Mouse (Mus musculus) kidney, postnatal 0 days (tissue): ENCODE measurements around the gene Gm973. TPM values are rescaled to one million over a fixed set of nuclear protein-coding genes. Genes with fewer than 3 reads are reported as not detected.

Experiments used
- ATAC-seq: fragments of 200-750 bp; cut with Nextera tagmentation; replicated peaks from 2 replicates; pipeline ENCODE4 v1.8.0; 2017; ENCODE audit warnings: low read depth, moderate number of reproducible peaks, moderate TSS enrichment, moderate library complexity; ENCODE audit not compliant: low FRiP score
- DNase-seq: peaks from one replicate; pipeline ENCODE4 v3.0.0-alpha.2; 2016; ENCODE audit warnings: low spot score
- H3K27ac ChIP-seq: fragments of 300-500 bp; sonication (generic); 2 replicates; pipeline ENCODE4 v1.5.1; 2014; ENCODE audit warnings: mild to moderate bottlenecking
- H3K27me3 ChIP-seq: fragments of 300-500 bp; sonication (generic); 2 replicates; pipeline ENCODE4 v1.6.1; 2014; ENCODE audit warnings: low read length, mixed read lengths; ENCODE audit not compliant: insufficient read depth
- H3K36me3 ChIP-seq: fragments of 300-500 bp; sonication (generic); 2 replicates; pipeline ENCODE4 v1.6.1; 2014; ENCODE audit warnings: low read length, mixed read lengths; ENCODE audit not compliant: insufficient read depth
- H3K4me1 ChIP-seq: fragments of 300-500 bp; sonication (generic); replicated peaks from 2 replicates; pipeline ENCODE4 v1.6.1; 2014; ENCODE audit warnings: antibody characterized with exemption, low read length, mixed read lengths; ENCODE audit not compliant: insufficient read depth
- H3K4me2 ChIP-seq: fragments of 300-500 bp; sonication (generic); 2 replicates; pipeline ENCODE4 v1.6.1; 2014; ENCODE audit warnings: mild to moderate bottlenecking, low read length, moderate library complexity, mixed read lengths
- H3K4me3 ChIP-seq: fragments of 300-500 bp; sonication (generic); replicated peaks from 2 replicates; pipeline ENCODE4 v1.5.1; 2014; ENCODE audit warnings: low read depth, low read length
- H3K9ac ChIP-seq: fragments of 300-500 bp; sonication (generic); 2 replicates; pipeline ENCODE4 v1.6.1; 2014; ENCODE audit warnings: low read depth, low read length
- H3K9me3 ChIP-seq: fragments of 300-500 bp; sonication (generic); replicated peaks from 2 replicates; pipeline ENCODE4 v1.6.1; 2016; ENCODE audit warnings: low read length, inconsistent platforms, mixed read lengths
- CTCF ChIP-seq: IDR thresholded peaks from 2 replicates; pipeline ENCODE4 v1.5.1; 2016; ENCODE audit warnings: antibody characterized with exemption, low read depth, mild to moderate bottlenecking, moderate library complexity
- WGBS: fragments of 180-500 bp; shearing (Covaris S2); extraction: QIAGEN DNeasy Blood & Tissue Kit; methylation state at CpG from one replicate; pipeline ENCODE4 v1.1.7; 2014; 5-methylcytosine and 5-hydroxymethylcytosine counted together
- polyA plus RNA-seq: library from polyadenylated mRNA; unstranded; fragments of >200 nt; fragmentation: Nextera tagmentation; extraction: Ambion mirVana; gene quantifications from 2 replicates; pipeline ENCODE4 v1.2.1, GENCODE M21; 2015

The Gm973 gene
- polyA plus RNA-seq, 1 experiment from 2014 or later = 2.5 TPM

GRCm38 (mm10) chr1:59656244-59657171 is 140.4 kb downstream of the Gm973 start:
- Histone ChIP-seq H3K9me3 (no peaks in the 10 kb centered on the region), H3K9ac (no peak overlapping the region), H3K27me3 (no peaks in the 10 kb centered on the region), H3K4me2 (no peak overlapping the region), H3K4me1 (no peaks in the 10 kb centered on the region), H3K36me3 (peaks cover 11% of the 10 kb centered on the region; the same call in 1 of the 2 replicates), H3K4me3 (no peak overlapping the region), H3K27ac (no peak overlapping the region)
- ATAC-seq (no peak), DNase-seq (peak; percentile 32)
- 82% methylated on average over 7 of the region's 7 CpGs for WGBS
- TF ChIP-seq CTCF = peak; percentile 35; the same call in 1 of the 2 replicates

DNA sequence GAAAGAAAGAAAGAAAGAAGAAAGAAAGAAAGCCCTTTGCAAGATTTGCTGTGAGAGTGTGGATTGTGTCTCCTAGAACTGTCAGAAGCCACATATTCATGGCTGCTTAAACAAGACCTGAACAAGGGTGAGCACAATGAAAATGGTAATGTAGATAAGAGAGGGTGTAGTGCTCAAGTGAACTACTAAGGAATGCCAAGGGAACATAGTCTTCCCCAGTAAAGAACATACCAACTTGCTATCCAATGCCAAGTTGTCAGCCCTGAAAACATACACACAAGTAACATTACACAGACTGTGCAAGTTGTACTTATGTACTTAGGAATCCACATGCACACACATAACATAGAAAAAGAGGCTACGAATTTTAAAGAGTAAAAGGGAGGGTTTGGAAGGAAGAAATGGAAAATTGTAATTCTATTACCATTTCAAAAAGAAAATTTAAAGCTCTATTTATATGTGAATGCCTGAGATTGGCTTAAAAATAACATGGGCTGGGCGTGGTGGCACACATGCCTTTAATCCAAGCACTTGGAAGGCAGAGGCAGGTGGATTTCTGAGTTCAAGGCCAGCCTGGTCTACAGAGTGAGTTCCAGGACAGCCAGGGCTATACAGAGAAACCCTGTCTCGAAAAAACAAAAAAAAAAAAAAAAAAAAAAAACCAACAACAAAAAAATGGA is 147.5 kb downstream of the Gm973 start:
- Histone ChIP-seq H3K4me3 (no peak overlapping the region), H3K27ac (no peak overlapping the region), H3K9ac (no peak overlapping the region), H3K4me2 (no peak overlapping the region), H3K9me3 (no peaks in the 10 kb centered on the region), H3K4me1 (no peaks in the 10 kb centered on the region), H3K27me3 (no peaks in the 10 kb centered on the region), H3K36me3 (0 out of 2 replicates have a peak, but pooled peaks cover 3% of the 10 kb centered on the region)
- 91% methylated on average over 2 of the region's 3 CpGs for WGBS
- no peak for ATAC-seq
- DNase-seq = no peak
- no peak for TF ChIP-seq CTCF

DNA sequence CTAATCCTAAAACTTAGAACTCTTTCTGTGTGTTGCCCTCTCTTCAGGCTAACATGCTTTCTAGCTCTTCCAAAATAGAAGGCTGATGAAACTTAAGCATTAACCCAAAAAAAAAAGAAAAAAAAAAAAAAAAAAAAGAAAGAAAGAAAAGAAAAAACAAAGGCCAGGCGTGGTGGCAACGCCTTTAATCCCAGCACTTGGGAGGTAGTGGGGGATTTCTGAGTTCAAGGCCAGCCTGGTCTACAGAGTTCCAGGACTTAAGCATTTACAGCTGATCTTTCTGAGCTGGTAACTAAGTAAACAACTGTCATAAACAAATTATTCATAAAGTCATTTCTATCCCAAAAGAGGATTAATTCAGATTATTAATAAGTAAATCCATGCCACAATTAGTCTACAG is 152.8 kb downstream of the Gm973 start:
- WGBS = 82% methylated on average over 2 of the region's 2 CpGs
- H3K27me3 ChIP-seq = no peaks in the 10 kb centered on the region
- H3K9ac ChIP-seq = no peak overlapping the region
- no peak for TF ChIP-seq CTCF
- ATAC-seq = no peak
- no peak overlapping the region for H3K4me3 ChIP-seq
- H3K4me1 ChIP-seq = no peaks in the 10 kb centered on the region
- H3K4me2 ChIP-seq = 0 out of 2 replicates have a peak overlapping the region, but pooled peaks have one; percentile 71
- no peak for DNase-seq
- H3K9me3 ChIP-seq = no peaks in the 10 kb centered on the region
- H3K27ac ChIP-seq = no peak overlapping the region
- 0 out of 2 replicates have a peak, but pooled peaks cover 8% of the 10 kb centered on the region for H3K36me3 ChIP-seq

- Histone ChIP-seq H3K4me2 (peak overlapping the region; percentile 71), H3K4me1 (no peaks in the 10 kb centered on the region), H3K4me3 (peak overlapping the region; percentile 98), H3K27ac (peak overlapping the region; percentile 98), H3K27me3 (no peaks in the 10 kb centered on the region), H3K9me3 (no peaks in the 10 kb centered on the region), H3K36me3 (0 out of 2 replicates have a peak, but pooled peaks cover 8% of the 10 kb centered on the region), H3K9ac (peak overlapping the region; percentile 99)
- ATAC-seq (peak; percentile 67; the same call in 1 of the 2 replicates), DNase-seq (peak; percentile 41)
- WGBS = under 1% methylated on average over 54 of the region's 54 CpGs
- TF ChIP-seq CTCF = no peak
These were observed 154.0 kb downstream of the Gm973 start for GRCm38 (mm10) chr1:59669962-59670630.

- H3K4me1 ChIP-seq = no peaks in the 10 kb centered on the region
- H3K4me3 ChIP-seq = peak within 1 kb of the TSS; percentile 98
- H3K9me3 ChIP-seq = no peaks in the 10 kb centered on the region
- H3K27ac ChIP-seq = peak within 1 kb of the TSS; percentile 98
- DNase-seq = peak; percentile 96
- H3K9ac ChIP-seq = peak within 1 kb of the TSS; percentile 99
- WGBS = 0% methylated on average over 36 of the region's 36 CpGs
- peak within 1 kb of the TSS; percentile 71 for H3K4me2 ChIP-seq
- no peaks in the 10 kb centered on the region for H3K27me3 ChIP-seq
- no peak for TF ChIP-seq CTCF
- H3K36me3 ChIP-seq = 0 out of 2 replicates have a peak, but pooled peaks cover 8% of the 10 kb centered on the region
- ATAC-seq = peak; percentile 90
These were observed 154.6 kb downstream of the Gm973 start, which contains the start of gene Sumo1 for GRCm38 (mm10) chr1:59670641-59671168. Gene Sumo1, minus strand, starts transcription at chr1:59670834.

DNA sequence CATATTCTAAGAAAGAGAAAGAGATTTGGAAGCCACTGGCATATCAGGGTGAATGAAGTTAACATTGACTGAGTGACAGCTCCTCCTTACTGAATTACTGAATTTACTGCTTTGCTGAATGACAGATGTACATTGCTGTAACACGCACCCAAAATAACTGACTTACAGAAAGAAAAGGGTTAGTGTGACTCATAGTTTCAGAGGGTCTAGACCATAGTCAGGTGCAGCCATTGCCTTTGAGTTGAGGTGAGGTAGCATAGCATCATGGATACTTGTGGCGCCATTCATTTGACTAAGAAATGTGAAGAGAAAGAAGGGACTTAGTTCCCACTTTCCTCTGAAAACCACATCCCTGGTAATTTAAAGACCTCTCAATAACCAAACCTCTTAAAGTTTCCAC is 157.6 kb downstream of the Gm973 start:
- DNase-seq (no peak), ATAC-seq (no peak)
- Histone ChIP-seq H3K4me1 (no peaks in the 10 kb centered on the region), H3K27me3 (no peaks in the 10 kb centered on the region), H3K4me3 (no peak overlapping the region), H3K36me3 (0 out of 2 replicates have a peak, but pooled peaks cover 5% of the 10 kb centered on the region), H3K9ac (no peak overlapping the region), H3K4me2 (no peak overlapping the region), H3K27ac (no peak overlapping the region), H3K9me3 (no peaks in the 10 kb centered on the region)
- WGBS = 98% methylated on average over 2 of the region's 2 CpGs
- no peak for TF ChIP-seq CTCF
